Mouse (Mus musculus): Measurements from ENCODE around the gene Schip1.

Gene Schip1

DNA sequence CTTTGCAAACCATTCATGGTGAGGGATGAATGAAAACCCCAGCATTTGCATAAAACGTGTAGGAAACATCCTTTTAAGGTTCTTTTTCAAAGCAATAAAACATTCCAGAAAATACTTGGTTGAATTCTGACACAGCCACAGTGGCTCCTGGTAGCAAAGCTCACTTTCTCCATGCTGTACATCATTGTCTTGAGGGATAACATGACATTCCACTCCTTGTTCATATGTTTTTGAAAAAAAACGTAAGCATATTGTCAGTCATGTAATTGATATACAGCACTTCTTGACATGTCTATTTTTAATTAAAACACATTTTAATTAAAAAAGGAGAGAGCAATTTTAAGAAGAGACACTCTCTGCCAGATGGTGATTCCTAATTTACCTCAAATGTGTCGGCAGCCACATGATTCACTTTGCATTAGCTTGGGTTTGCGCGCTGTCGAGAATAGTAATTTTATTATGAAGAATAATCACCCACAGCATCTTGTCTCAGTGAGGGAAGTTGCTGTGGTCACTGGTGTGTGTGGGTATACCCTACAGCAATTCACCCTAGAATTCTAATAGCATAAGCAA lies 61.8 kb downstream of the Schip1 start:
- no peak for DNase-seq (ENCODE audit: low spot score)

DNA sequence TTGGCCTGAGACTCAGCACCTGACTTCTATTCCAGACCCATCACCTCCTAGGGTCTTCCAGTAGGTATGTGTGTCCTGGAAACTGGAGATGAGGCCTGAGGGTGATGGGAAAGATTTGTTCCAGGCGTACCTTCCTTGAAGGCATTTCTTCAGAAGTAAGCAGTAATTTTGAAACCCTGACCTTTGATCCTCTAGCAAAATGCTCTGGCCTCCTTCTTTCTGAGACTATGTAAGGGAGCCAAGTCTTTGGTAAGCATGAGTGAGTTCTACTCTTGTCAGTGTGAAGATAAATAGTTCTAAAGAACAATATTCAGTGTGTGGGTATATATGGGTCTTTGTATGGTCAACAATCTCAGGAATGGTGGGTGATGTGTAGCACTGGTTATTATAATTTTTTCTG lies 65.8 kb downstream of the Schip1 start:
- no peak for DNase-seq (ENCODE audit: low spot score)

DNA sequence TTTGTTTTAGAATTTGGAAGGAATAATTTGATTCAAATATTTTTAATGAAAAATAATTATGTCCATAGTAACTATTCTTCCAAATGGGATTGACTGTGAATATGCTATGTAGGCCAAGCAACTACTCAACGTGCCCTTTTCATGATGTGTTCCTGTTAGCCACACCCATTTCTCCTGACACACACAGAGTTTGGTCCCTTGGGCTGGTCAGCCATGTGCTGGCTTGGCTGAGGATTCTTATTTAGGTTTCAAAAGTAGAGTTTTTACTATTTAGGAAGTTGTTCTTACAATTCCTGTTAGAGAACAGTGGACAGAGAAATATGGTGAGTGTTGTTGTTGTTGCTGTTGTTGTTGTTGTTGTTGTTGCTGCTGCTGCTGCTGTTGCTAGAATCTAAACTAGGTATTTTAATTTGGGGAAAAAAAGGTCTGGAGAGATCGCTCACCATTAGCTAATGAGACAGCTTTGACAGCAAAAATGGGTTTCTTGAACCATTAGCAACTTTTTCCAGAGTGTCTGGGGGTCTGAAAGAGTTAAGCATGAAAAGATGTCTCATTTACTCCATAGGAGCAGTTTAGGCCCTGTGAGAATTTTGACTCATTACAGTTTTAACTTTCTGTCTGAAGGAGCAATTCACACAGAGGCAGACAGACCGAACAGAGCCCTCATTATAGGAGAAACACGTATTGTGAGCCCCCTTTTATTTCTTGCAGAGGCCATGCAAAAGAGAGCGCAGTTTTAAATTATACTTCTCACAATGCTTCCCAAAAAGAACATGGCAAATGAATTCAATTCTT lies 74.4 kb downstream of the Schip1 start:
- DNase-seq (ENCODE audit: low spot score) = no peak

DNA sequence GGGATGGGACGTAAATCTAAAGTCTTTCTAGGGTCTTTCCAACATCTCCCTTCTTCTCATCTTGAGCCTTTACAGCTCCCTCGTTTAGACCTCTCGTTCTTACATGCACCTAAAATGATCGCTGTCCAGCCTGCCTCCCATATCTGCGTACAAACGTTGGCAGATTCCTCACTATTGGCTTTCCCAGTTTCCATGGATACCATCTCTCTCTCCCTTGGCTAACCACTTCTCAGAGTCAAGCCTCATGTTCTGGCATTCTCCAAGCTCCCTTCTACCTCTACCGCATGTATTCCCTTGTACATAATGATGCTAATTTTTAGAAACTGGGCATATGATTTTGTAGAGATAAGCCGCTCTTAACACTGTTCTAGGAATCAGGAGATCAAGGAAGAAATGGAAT lies 86.1 kb downstream of the Schip1 start:
- no peak for DNase-seq (ENCODE audit: low spot score)

DNA sequence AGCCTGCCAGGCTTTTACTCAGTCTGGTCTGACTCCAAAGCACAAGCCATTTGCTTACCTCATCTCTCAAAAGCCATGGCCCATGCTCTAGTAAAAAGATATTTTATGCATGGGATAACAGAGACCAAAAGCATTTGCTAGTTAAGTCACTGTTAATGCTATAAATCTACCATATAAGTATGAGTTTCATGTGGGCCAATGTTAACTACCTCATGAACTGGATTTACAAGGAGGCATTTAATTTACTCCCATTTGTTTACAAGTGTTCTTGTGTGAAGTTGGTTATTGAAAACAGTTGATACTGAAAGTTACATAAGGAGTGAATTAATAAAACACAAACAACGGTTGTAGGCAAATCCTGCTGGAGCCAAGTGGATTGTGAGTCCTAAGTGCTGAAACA lies 95.6 kb downstream of the Schip1 start:
- no peak for DNase-seq (ENCODE audit: low spot score)

DNA sequence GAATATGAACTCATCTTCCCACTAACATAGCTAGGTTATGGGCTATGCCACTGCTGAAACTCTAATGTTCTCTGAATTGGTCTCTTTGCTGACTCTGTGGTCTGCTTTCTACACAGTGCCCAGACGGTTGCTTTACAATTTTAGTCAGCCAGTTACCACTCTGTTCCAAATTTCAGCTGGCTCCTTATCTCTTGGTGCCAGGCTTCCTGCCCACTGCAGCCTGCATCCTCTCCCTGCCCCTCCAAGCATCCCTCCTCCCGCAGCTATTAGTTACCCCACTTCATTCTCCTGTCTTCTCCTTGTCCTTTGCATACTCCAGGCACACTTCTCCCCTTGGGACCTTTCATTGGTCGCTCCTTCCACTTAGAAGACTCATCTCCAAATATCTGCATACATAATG lies 96.2 kb downstream of the Schip1 start:
- no peak for DNase-seq (ENCODE audit: low spot score)

DNA sequence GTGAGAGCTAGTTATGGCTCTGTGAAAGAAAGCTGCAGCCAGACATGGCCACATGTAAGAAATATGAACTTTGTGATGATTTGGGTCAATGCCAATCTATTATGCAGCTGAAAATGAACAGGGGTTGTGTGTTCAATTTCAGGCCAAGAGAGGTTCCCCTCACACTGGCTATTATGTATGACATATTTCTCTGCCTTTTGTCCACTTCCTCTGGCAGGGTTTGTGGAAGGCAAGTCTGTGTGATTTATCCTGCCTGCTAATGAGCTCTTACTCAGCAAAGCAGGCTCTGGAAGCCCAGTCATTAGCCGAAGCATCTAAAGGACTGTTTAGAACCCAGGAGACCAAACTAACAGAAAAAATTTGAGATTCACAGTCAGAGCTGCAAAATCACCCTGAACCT lies 113.6 kb downstream of the Schip1 start:
- DNase-seq (ENCODE audit: low spot score) = no peak

DNA sequence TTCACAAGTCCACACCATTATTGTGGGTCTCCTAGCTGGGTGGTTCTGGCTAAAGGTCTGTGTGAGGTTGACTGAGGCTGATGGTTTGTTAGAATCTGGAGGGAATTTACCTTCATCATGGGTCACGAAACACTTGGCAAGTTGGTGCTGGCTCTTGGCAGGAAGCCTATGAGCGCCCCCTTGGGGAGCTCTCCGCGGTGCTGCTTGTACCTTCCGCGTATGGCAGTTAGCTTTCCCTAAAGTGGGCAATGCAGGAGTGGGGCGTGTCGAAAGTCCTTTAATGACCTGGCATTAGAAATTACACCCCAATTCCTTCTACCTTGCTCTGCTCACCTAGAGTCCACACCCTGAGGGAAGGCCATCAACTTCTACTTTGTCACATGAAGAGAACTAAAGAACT lies 122.9 kb downstream of the Schip1 start:
- no peak for DNase-seq (ENCODE audit: low spot score)

DNA sequence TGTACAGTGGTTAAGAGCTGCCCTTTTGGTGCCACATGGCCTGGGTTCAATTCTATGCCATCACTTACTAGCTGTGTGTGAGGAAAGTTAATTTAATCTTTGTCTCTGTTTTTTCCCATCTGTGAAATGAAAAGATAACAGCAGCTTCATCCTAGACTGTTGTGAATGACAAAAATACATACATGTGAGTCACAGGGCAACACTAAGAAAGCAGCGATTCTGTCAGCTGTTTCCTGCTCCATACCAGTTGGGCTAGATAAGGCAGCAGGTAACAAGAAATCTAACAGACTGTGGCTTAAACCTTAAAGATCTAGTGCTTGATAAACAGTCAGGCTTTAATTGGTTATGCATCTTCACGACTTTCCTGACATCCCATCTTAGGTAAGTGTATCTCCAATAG lies 124.5 kb downstream of the Schip1 start:
- no peak for DNase-seq (ENCODE audit: low spot score)

DNA sequence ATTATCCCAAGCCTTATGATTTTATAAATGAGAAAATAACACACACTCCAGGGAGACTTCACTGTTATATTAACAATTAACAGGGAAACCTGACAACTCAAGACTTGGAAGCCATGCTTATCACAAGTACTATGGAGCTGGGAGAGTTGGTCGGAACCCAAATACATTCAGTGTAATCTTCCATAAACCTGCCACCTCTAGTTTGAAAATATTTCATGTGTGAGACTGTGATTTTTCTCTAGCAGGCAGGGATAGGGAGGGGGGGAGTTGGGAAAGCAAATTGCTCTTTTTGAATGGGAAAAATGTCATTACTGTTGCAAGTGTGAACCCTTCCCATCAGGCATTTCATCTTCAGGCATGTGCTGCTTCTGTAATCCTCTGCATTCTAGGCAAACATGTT lies 132.3 kb downstream of the Schip1 start:
- DNase-seq (ENCODE audit: low spot score) = no peak

DNA sequence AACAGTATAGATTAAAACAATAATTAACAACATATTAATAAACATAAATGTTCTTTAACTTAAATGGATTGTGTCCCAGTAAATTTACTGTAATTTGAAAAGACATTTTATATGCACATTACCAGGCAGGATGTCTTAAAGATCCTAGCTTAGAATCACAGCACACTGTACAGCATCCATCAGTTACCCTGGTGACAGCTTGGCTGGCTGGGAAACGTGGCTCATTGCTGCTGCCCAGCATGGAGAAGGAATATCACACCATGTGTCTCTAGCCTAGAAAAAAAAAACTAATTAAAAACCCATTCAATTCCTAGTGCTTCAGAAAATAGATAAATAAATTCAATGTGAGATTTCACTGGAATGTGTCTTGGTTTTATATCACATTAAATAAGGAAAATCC lies 136.6 kb downstream of the Schip1 start:
- DNase-seq (ENCODE audit: low spot score) = no peak

DNA sequence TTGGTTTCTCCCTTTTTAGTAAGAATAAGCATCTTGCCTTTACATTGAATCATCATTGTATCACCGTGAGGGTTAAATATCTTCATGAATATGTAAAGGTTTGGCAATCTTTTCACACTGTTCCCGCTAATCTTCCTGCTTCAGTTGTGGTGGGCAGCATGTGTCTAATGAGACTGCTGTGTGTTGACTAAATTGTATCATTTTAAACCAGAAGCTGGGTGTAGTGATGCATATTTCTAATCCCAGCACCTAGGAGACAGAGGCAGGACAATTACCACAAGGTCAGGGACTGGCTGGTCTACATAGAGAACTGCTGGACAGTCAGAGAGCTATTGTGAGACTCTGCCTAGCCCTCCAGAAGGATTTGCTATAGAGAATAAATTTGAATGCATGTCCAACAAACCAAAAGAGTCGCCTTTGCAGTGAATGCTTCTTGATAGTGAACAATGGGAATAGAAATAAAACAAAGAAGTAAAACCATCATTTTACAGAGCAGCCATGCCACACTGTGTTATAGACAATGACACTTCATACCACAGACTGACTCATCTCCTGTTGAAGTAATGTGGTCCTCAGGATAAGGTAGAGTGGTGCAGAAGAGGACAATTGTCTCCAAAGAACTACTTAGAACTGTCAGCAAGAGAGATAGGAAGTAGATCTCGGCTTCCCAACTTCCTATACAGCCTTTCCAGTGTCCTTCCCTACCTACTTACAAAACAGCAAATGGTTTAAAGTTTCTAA lies 137.7 kb downstream of the Schip1 start:
- DNase-seq (ENCODE audit: low spot score) = no peak

DNA sequence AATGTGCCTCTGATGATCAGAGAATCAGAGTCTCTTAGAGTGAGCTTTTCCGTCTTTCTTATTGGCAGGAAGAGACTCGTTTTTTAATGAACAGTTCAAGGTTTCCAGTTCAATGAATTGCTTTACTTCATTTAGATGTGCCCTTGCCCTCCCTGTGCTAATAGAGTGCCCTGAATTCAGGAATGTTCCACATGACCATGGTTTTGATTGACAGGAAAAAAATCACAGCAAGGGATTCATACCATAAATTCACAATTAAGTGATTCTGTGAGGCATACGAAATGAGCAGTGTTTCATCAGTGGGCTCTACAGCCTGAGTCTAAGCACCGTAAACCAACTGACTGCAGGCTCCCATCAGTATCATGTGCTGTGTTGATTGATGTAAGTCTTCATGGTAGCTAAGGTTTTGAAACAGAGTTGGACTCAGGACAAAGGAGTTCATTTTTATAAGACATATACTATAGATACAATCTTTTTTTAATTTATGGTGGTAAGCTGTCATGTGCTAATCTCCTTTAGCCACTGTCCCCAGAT lies 139.4 kb downstream of the Schip1 start:
- no peak for DNase-seq (ENCODE audit: low spot score)

DNA sequence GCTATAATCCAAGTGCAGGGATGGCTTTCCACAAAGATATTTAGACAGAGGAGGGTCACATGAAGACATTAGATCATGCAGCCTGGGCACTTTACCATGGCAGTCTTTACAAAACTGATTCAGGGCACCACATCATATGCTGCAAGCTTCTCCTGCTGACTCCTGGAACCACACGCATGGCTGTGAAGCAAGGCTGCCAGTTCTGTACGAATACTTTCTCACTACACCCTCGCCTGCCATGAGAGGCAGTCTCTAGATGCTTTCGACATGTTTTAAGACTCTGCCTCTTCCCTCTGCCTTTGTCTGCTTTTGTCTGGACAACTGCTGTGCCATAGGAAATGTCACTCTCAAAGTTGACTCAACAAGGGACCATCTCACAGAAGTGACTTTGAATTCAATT lies 145.8 kb downstream of the Schip1 start:
- DNase-seq (ENCODE audit: low spot score) = no peak

DNA sequence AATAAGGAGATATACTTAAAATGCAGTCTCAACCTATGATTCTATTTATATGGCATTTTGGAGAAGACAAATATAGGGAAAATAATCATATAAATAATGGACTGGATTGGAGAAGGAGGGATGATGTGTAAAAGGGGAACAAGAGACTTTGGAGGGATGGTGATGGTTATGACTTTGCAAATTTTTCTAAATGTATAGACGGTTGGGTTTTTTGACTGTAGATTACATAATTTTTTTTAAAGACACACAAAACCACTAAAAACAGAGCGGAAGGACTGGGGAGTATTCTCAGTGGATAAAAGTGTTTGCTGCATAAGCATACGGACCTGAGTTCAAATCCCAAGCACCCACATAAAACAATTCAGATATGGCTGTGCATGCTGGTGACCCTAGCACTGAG lies 156.8 kb downstream of the Schip1 start:
- no peak for DNase-seq (ENCODE audit: low spot score)

DNA sequence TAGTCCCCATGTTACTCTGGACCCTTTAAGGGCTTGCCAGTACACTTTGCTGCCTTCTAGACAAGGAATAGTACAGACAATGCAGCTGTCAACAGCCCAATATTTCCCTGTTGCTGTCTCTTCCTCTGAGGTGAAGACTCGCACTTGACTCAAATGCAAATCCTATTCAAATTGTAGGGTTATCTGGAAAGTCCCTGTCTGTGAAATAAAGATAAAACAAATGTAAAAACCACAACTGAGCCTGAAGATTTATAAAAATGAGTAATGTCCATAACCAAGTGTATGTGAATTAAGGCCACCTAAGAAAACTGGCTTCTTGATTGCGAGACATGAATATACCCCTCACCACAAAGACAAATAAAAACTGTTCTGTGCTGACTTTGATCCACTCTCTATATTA lies 175.3 kb downstream of the Schip1 start:
- DNase-seq (ENCODE audit: low spot score) = no peak

DNA sequence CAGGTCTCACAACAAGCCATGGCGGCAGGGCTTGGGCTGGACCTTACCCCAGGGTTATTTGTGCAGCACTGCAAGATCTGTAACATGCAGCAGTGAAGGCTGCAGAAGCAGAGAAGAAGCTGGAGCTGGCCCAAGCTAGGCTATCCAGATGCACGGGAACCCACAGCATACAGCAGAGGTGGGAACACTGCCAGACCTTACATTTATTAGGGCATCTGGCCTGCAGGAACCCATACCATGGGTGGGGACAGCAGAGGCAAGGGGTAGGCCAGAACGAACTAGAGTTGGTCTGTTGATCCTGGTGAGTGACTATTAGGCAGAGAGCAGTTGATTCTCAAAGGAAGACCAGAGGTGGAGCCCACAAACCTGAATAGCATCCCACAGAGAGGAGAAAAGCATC lies 178.6 kb downstream of the Schip1 start:
- DNase-seq (ENCODE audit: low spot score) = no peak

DNA sequence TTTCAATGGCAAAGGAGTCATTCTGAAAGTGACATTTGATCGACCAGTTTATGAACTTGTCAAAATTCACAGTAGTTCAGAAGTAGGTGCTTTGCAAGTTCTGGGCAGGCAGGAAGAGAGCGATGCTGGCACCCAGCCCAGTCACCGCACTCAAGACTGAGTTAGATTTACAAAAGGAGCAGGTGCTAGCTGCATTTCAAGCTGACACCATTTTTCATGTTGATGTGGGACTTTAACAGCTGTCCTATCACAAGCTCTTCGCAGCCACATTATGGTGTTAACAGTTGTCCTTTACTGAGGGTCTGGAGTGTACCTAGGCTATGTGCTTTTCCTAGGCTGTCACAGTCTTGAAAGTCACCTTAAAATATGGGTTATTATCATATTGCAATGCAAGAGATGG lies 181.6 kb downstream of the Schip1 start:
- DNase-seq (ENCODE audit: low spot score) = no peak

DNA sequence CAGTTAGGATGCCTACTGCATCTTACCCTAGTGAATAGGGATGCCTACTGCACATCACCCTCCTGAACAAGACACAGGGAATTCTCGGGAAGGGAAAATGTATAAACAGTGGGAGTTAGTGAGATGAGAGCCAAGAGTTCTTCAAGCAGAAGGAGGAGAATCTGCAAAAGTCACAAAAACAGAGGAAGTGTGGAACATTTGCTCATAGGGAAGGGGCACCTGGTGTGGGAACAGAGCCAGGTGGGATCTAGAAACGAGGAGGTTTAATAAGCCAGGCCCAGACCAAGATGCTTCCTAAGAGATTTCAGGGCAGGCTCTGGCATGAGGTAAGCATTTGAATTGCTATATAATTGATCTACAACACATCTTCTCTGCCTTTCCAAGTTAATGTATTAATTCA lies 186.0 kb downstream of the Schip1 start:
- DNase-seq (ENCODE audit: low spot score) = no peak

DNA sequence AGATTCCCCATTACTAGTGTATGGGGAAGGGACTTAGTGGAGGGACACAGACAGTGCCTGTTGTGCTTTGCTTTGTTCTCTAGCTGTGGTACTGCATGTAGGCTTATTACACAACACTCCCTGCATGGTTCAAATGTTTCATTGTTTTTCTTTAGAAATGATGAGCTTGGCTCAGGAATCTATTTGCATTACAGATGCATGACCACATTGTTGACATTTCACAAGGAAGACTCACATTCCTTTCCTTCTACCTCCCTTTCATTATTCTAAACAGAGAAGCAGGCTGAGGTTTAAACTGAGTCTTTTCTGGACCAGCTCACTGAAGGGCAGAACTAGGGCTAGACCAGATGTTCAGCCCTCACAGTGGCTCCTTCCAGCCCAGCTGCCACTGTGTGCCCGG lies 187.7 kb downstream of the Schip1 start:
- DNase-seq (ENCODE audit: low spot score) = no peak

DNA sequence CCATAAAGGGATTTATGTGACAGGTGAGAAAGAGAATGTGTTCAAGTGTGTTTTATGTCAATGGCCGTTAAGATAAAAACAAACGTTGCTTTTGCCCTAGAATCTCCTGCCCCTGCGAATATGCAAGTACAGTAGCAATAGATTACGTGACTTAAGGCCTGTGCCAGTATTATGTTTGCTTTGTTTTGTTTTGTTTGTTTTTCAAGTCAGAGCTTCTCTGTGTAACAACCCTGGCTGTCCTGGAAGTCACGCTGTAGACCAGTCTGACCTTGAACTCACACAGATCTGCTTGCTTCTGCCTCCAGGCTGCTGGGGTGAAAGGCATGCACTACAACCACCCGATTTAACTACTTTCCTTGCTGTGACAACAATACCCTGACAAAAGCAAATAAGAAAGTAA lies 197.7 kb downstream of the Schip1 start:
- DNase-seq (ENCODE audit: low spot score) = no peak

DNA sequence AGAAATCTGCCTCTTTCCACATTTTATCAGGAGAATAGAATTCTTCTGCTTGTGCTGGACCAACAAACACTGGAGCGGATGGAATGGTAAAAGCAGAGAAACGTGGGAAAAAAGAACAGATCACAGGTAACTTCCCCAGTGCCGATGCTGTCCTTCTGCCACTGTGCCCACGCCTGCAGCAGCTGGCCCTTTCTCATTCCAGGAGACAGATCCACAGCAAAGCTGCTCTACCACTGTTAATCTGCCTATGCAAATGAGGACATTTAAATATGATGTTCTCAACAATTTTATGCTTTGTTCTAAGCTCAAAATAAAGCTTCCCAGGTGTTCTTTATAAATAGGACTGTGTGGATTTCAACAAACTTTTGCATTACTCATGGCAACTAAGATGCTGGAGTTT lies 203.3 kb downstream of the Schip1 start:
- DNase-seq (ENCODE audit: low spot score) = no peak

DNA sequence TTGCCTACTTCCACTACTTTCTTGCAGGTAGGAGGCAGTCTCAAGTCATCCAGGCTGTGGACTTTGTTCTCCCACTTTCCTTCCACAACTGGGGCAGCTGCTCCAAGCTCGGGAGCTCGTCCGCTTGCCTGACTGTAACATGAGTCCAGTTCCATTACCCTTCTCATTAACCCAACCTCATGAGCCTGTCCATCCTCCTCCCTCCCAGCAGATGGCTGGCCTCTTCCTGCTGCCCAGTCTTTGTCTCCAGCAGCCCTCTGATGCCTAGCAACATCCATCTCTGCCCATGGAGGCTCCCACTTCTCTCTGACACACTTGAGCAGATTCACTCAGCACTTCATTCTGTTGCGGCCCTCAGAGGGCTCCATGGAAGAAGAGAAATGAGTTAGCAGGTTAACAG lies 204.6 kb downstream of the Schip1 start:
- DNase-seq (ENCODE audit: low spot score) = no peak
